Mouse (Mus musculus): ENCODE results near the gene Gsg1l. TPM values are rescaled to one million over a fixed set of nuclear protein-coding genes. Genes with fewer than 3 reads are reported as not detected.

Gene Gsg1l
- total RNA-seq, 2 experiments from 2014 or later, result not detected

DNA sequence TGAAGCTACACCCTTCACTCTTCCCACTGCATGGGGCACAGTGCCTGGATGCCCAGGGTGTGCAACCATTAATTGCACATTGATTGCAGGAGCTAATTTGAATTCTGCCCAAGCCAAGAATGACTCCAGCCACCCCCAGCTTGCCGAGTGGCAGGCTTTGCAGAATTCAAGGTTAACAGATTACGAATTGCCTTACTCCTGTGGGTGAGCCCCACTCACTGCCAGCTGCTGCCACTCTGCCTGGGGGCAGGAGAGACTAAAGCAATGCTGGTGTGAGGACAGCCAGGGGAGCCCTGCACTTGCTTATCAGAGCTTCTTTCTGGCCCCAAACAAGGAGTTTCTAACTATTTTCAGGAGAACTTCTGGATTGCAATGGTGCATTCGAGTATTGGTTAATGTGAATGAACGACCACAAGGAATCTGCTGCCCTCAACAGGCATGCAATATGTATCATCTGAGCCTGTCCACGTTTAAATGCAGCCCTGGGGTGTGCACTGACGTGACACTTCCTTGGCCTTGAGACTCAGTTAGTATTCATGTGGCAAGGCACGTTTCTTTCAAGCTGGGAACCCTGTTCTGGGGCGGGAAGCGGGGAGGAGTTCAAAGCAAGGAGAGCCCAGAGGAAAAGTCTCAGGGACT lies 1.2 kb upstream of the Gsg1l start:
- no peak for ATAC-seq (replicated peaks; ENCODE audit: poor library complexity, severe bottlenecking)

GRCm38 (mm10) chr7:126081727-126082285 lies 405 bp downstream of the Gsg1l start:
- no peak for ATAC-seq (replicated peaks; ENCODE audit: poor library complexity, severe bottlenecking)

DNA sequence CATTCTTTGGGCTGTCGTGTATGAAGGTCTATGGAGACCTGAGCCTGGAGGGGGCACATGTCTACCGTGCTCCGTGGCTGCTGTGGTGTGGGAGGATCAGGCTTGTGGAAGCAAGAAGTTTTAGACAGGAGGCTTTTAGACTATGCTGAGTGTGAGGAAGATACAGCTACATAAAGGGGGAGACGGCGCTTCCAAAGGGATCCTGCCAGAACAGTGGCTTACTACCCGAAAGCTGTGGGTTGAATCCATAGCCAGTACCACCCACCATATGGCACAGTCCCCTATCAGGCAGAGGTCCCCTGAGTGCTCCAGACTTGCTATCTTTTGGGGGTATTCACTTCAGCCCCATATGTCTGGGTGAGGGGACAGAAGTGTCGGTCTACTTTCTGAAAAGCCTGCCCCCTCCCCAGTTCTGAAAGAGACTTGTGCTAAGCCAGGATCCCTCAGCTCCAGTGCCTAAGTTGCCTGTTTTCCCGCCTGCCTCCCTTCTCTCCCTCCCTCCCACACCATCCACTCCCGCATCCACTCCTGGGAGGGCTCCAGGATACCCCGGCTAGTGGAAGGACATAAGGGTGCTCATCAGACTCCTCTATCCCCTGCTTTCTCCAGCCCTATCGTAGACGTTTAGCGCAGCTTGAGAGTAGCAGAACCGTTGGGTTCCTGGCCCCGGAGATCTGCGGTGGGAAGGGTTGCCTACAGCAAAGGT lies 1.1 kb downstream of the Gsg1l start:
- ATAC-seq (replicated peaks; ENCODE audit: poor library complexity, severe bottlenecking), result no peak

- ATAC-seq (replicated peaks; ENCODE audit: poor library complexity, severe bottlenecking), result no peak
Observed at GRCm38 (mm10) chr7:126076935-126077334, 5.3 kb downstream of the Gsg1l start.

GRCm38 (mm10) chr7:126075058-126075457 lies 7.2 kb downstream of the Gsg1l start:
- peak; percentile 25; the same call in 1 of the 2 replicates for ATAC-seq (replicated peaks; ENCODE audit: poor library complexity, severe bottlenecking)

DNA sequence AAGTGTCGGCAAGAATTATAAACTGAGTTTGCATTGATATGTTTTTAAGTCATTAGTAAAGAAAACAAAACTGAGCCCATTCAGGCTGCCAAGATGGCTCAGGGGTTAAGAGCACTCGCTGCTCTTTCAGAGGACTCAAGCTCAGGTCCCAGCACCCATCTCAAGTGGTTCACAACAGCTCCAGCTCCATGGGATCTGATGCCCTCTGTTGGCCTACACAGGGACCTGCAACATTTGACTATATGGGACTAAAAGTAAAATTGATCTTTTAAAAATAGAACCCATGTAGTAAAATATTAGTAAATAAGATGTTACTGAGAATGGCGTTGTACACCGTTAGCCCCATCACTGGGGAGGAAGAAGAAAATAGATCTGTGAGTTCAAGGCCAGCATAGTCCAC lies 11.9 kb downstream of the Gsg1l start:
- ATAC-seq (replicated peaks; ENCODE audit: poor library complexity, severe bottlenecking), result no peak

DNA sequence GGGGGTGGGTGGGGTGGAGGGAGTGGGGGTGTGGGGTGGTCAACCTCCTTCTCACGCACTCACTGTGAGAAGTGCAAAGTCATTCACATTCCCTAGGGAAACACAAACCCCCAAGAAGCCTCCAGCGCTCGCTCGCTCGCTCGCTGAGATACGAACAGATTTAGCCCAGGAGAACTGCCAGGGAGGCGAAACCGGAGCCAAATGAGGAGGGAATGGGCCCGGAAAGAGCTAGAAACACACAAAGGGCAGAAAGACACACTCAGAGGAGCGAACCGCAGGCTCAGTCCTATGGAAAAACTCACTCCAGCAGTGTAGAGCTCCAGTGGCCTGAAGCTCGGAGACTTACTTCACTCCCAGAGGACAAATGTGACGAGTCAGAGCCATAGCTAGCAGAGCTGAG lies 15.4 kb downstream of the Gsg1l start:
- ATAC-seq (replicated peaks; ENCODE audit: poor library complexity, severe bottlenecking), result no peak

GRCm38 (mm10) chr7:126065243-126065876 lies 16.9 kb downstream of the Gsg1l start:
- ATAC-seq (replicated peaks; ENCODE audit: poor library complexity, severe bottlenecking), result no peak

DNA sequence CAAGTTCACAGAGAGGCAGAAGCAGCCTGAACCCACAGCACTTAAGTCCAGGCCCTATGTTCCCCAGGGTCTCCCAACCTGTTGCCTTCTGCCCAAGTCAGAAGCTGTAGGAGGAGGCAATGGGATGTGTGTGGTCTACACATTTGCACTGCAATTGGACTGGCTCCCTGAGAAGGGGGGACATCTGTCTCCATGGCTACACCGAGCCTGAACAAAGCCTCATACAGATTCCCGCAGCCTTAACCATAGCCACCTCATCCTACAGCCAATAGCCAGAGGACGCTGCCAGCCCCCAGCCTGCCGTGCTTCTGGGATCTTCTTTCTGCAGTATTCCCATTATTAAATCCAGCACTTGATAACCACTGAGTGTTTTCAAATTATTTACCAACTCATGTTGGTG lies 20.0 kb downstream of the Gsg1l start:
- ATAC-seq (replicated peaks; ENCODE audit: poor library complexity, severe bottlenecking), result no peak

- ATAC-seq (replicated peaks; ENCODE audit: poor library complexity, severe bottlenecking), result no peak
Observed at GRCm38 (mm10) chr7:126058918-126059317, 23.3 kb downstream of the Gsg1l start.

GRCm38 (mm10) chr7:126057332-126057914 lies 24.8 kb downstream of the Gsg1l start:
- no peak for ATAC-seq (replicated peaks; ENCODE audit: poor library complexity, severe bottlenecking)

GRCm38 (mm10) chr7:126054574-126054973 lies 27.6 kb downstream of the Gsg1l start:
- no peak for ATAC-seq (replicated peaks; ENCODE audit: poor library complexity, severe bottlenecking)

DNA sequence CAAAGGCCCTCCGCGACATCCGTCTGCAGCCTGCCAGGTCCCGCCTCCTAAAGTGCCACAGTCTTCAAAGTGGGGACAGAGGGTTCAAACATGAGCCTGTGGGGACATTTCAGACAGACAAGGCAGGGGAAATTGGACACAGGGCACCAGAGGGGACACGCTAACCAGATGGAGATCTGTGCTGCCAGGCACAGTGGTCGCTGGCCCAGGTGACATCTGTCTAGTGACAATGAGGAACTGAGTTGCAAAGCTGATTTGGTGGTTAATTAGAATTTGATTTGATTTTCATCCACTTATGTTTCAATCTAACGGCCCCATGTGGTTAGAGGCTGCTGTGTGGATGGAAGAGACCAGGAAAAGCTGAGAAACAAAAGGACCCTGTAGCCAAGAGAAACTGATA lies 28.6 kb downstream of the Gsg1l start:
- ATAC-seq (replicated peaks; ENCODE audit: poor library complexity, severe bottlenecking), result no peak

DNA sequence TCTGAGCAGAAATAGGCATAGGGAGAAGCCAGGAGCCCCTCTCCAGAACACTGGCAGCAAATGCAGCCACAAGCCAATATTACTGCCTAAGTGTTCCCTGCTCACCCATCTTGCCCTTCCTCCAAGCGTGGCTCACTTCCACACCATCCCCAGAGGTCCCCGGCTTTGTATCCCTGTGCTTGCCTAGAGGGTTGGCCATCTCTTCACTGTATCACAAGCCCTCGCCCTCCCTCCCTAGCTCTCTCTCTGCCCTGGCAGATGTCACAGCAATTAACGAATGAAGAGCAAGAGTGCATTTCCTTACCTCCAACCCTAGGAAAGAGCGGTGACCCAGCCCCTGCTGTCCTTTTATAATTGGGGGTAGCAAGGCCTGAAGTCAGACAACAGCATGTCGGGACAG lies 30.3 kb downstream of the Gsg1l start:
- no peak for ATAC-seq (replicated peaks; ENCODE audit: poor library complexity, severe bottlenecking)

GRCm38 (mm10) chr7:126045077-126045476 lies 37.1 kb downstream of the Gsg1l start:
- ATAC-seq (replicated peaks; ENCODE audit: poor library complexity, severe bottlenecking), result peak; percentile 58

GRCm38 (mm10) chr7:126042306-126042705 lies 39.9 kb downstream of the Gsg1l start:
- ATAC-seq (replicated peaks; ENCODE audit: poor library complexity, severe bottlenecking), result peak; percentile 70

- no peak for ATAC-seq (replicated peaks; ENCODE audit: poor library complexity, severe bottlenecking)
Observed at GRCm38 (mm10) chr7:126040794-126041526, 41.3 kb downstream of the Gsg1l start.

GRCm38 (mm10) chr7:126039847-126040246 lies 42.4 kb downstream of the Gsg1l start:
- no peak for ATAC-seq (replicated peaks; ENCODE audit: poor library complexity, severe bottlenecking)

DNA sequence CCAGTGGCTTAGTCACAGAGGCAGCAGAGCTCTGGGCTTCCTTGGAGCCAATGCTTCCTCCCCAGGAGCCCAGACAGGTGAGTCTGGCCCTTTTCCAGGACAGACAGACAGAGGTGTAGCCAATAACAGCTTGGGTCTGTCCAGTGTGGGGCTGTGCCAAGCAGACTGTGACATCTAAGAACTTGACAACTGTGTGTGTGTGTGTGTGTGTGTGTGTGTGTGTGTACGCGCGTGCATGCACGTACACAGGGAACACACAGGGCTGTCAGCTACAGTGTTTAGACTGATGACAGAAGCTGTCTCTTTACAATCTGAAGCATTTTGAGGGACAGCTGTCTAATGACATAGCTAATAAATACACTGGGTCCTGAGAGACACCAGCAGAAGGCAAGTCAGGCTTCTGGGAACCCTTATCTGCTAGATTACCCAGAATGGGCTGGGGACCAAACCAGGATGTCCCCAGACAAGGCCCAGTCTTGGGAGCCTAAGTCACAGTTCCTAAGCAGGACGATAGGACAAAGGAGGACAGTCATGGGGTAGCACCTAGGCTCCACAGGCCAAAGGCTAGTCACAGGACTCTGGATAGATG lies 42.9 kb downstream of the Gsg1l start:
- no peak for ATAC-seq (replicated peaks; ENCODE audit: poor library complexity, severe bottlenecking)

Measured in granulocyte monocyte progenitor cell, adult 5-6 weeks (primary cell).